ENCODE assay signal across 22 mouse cellular contexts in genomic region chr9:96828071-96828470, GRCm38 (mm10).
A peak's percentile ranks its signal among the peaks of the same experiment; 100 is the strongest.
DNase-seq lines count a peak whose midpoint lies in the region.
"Had no signal": no experiment of that assay in that cellular context is flagged by ENCODE, and none has a peak within 500 bp of the region (broad histone marks: within the 10 kb centered on the region; RNA-seq: fewer than 3 reads in every experiment).

No protein-coding gene starts in this region.

- no peaks in the 10 kb centered on the region for H3K27me3 ChIP-seq in heart, embryonic 10.5 days (ENCODE audit: insufficient read depth, poor library complexity, severe bottlenecking)
- H3K27me3 ChIP-seq in embryonic facial prominence, embryonic 10.5 days (replicated peaks; ENCODE audit: low read depth, poor library complexity, severe bottlenecking): no peaks in the 10 kb centered on the region
- H3K27me3 ChIP-seq: heart, embryonic 13.5 days; stomach, embryonic 15.5 days had no signal

- H3K4me1 ChIP-seq in heart, embryonic 10.5 days: peaks cover 28% of the 10 kb centered on the region
- H3K4me1 ChIP-seq in embryonic facial prominence, embryonic 10.5 days: peaks cover 29% of the 10 kb centered on the region
- H3K4me1 ChIP-seq: midbrain, embryonic 10.5 days; stomach, embryonic 15.5 days had no signal

- WGBS in heart, embryonic 10.5 days: 22% methylated on average over 2 of the region's 2 CpGs
- 64% methylated on average over 2 of the region's 2 CpGs for WGBS in embryonic facial prominence, embryonic 10.5 days

- peaks cover 28% of the 10 kb centered on the region for H3K36me3 ChIP-seq in heart, embryonic 10.5 days
- H3K36me3 ChIP-seq in embryonic facial prominence, embryonic 10.5 days (replicated peaks): peaks cover 30% of the 10 kb centered on the region
- H3K36me3 ChIP-seq: G1E had no signal

- DNase-seq in adrenal gland, postnatal 10 days: peak; percentile 40
- DNase-seq in adrenal gland, postnatal 25 days: no peak
- DNase-seq in heart, embryonic 10.5 days (ENCODE audit: low spot score): no peak
- no peak for DNase-seq in heart, postnatal 4 days
- DNase-seq in MEL-GATA-1-ER (ENCODE audit: extremely low read depth, low read depth): peak; percentile 2
- DNase-seq in embryonic facial prominence, embryonic 10.5 days (ENCODE audit: low spot score): no peak
- no peak for DNase-seq in yolk sac, embryonic 10.5 days (ENCODE audit: low spot score)
- DNase-seq in embryo, embryonic 11 days: no peak
- DNase-seq: forebrain, postnatal 0 days; heart, postnatal 36 days; kidney, adult 18-20 months; kidney, postnatal 10 days; lung, embryonic 14.5 days; lung, postnatal 36 days; right cerebral cortex, postnatal 25 days; thymus, adult 18-20 months; thymus, postnatal 4 days had no signal

- 0 out of 2 replicates have a peak overlapping the region, but pooled peaks have one; percentile 16 for H3K27ac ChIP-seq in heart, embryonic 10.5 days
- H3K27ac ChIP-seq in embryonic facial prominence, embryonic 10.5 days (replicated peaks): peak overlapping the region; percentile 72; the same call in 1 of the 2 replicates
- H3K27ac ChIP-seq: heart, embryonic 13.5 days; left cerebral cortex, adult 2 months; midbrain, embryonic 10.5 days; stomach, embryonic 15.5 days had no signal

- no peak overlapping the region for H3K4me3 ChIP-seq in heart, embryonic 10.5 days
- no peak overlapping the region for H3K4me3 ChIP-seq in embryonic facial prominence, embryonic 10.5 days
- H3K4me3 ChIP-seq: heart, embryonic 13.5 days; left cerebral cortex, adult 2 months; midbrain, embryonic 10.5 days; stomach, embryonic 15.5 days had no signal

- H3K9me3 ChIP-seq in heart, embryonic 10.5 days: no peaks in the 10 kb centered on the region
- peaks cover 4% of the 10 kb centered on the region; the same call in 1 of the 2 replicates for H3K9me3 ChIP-seq in embryonic facial prominence, embryonic 10.5 days
- H3K9me3 ChIP-seq: G1E; heart, embryonic 13.5 days; midbrain, embryonic 10.5 days; stomach, embryonic 15.5 days had no signal

Comparison
In these comparisons a context has a peak if more than half of its experiments do, and no peak if none do; other contexts are left out.
1. DNase-seq: peak in adrenal gland, postnatal 10 days (single experiment) and MEL-GATA-1-ER (single experiment); none in adrenal gland, postnatal 25 days (single experiment), heart, embryonic 10.5 days (single experiment), heart, postnatal 4 days (single experiment), embryonic facial prominence, embryonic 10.5 days (single experiment), yolk sac, embryonic 10.5 days (single experiment) and embryo, embryonic 11 days (single experiment).